Mouse (Mus musculus) forebrain, embryonic 11.5 days (tissue): Measurements from ENCODE around the gene Pde8a. TPM values are rescaled to one million over a fixed set of nuclear protein-coding genes. Genes with fewer than 3 reads are reported as not detected.

Experiments used
- ATAC-seq: fragments of 200-750 bp; cut with Nextera tagmentation; replicated peaks from 2 replicates; pipeline ENCODE4 v1.8.0; 2017; ENCODE audit warnings: moderate TSS enrichment; ENCODE audit not compliant: low FRiP score
- DNase-seq: peaks from one replicate; pipeline ENCODE4 v3.0.0-alpha.2; 2017; ENCODE audit warnings: low spot score
- H3K27ac ChIP-seq: fragments of 300-500 bp; sonication (generic); 2 replicates; pipeline ENCODE4 v1.5.1; 2014; ENCODE audit warnings: low read depth, low read length
- H3K27me3 ChIP-seq: fragments of 300-500 bp; sonication (generic); 2 replicates; pipeline ENCODE4 v1.6.1; 2014; ENCODE audit warnings: mild to moderate bottlenecking, low read length, mixed read lengths; ENCODE audit not compliant: control insufficient read depth, insufficient read depth
- H3K36me3 ChIP-seq: fragments of 300-500 bp; sonication (generic); 2 replicates; pipeline ENCODE4 v1.6.1; 2014; ENCODE audit warnings: mild to moderate bottlenecking, low read length, moderate library complexity, mixed read lengths; ENCODE audit not compliant: control insufficient read depth, insufficient read depth
- H3K4me1 ChIP-seq: fragments of 300-500 bp; sonication (generic); replicated peaks from 2 replicates; pipeline ENCODE4 v1.6.1; 2014; ENCODE audit warnings: low read length, mixed read lengths; ENCODE audit not compliant: control insufficient read depth, insufficient read depth
- H3K4me2 ChIP-seq: fragments of 300-500 bp; sonication (generic); 2 replicates; pipeline ENCODE4 v1.6.1; 2014; ENCODE audit warnings: low read depth, mild to moderate bottlenecking, low read length, moderate library complexity, mixed read lengths; ENCODE audit not compliant: severe bottlenecking
- H3K4me3 ChIP-seq: fragments of 300-500 bp; sonication (generic); 2 replicates; pipeline ENCODE4 v1.5.1; 2014; ENCODE audit warnings: low read depth, low read length
- H3K9ac ChIP-seq: fragments of 300-500 bp; sonication (generic); 2 replicates; pipeline ENCODE4 v1.6.1; 2014; ENCODE audit warnings: low read length
- H3K9me3 ChIP-seq: fragments of 300-500 bp; sonication (generic); 2 replicates; pipeline ENCODE4 v1.6.1; 2016; ENCODE audit warnings: low read length, mixed read lengths; ENCODE audit not compliant: control insufficient read depth
- WGBS: fragments of 180-500 bp; shearing (Covaris S2); extraction: QIAGEN DNeasy Blood & Tissue Kit; methylation state at CpG from one replicate; pipeline ENCODE4 v1.1.7; 2014; 5-methylcytosine and 5-hydroxymethylcytosine counted together
- polyA plus RNA-seq: library from polyadenylated mRNA; unstranded; fragments of >200 nt; fragmentation: Nextera tagmentation; extraction: Ambion mirVana; gene quantifications from 2 replicates; pipeline ENCODE4 v1.2.1, GENCODE M21; 2014

Gene Pde8a
- polyA plus RNA-seq, 1 experiment from 2014 or later, result 2.4 TPM

DNA sequence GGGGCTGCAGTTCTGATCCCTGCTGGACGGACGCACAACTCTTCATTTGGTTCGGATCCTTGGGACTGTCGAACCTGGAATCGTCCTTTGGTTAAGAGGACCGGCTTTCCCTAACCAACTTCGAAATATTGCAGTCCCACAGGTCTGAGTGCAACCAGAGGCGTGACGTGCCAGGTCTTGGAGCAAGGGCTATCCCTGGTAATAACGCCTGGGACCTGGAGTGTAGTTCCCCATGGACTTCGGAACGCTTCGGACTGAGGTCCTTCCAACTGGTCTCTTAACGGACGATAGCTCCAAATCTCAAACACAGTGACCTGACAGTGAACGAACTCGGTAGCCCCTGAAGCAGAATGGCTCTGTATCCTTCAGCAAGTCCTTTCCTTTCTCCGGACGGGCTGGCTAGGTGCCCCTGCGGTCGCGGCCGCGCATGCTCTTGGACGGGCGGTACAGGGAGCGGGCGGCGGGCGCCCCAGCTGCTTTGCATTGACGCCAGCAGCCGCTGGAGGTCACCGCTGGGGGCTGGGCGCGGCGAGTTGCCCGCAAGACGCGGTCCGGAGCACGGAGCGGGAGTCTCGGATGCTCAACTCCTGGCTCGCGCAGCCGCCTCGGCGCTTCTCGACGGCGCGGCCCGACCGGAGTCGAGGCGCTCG, 574 bp upstream of the Pde8a start:
- Histone ChIP-seq H3K4me2 (peak overlapping the region; percentile 63), H3K9me3 (no peaks in the 10 kb centered on the region), H3K27ac (peak overlapping the region; percentile 21; the same call in 1 of the 2 replicates), H3K4me1 (peaks cover 3% of the 10 kb centered on the region; the same call in 1 of the 2 replicates), H3K36me3 (no peaks in the 10 kb centered on the region), H3K27me3 (peaks cover 36% of the 10 kb centered on the region), H3K9ac (peak overlapping the region; percentile 35; the same call in 1 of the 2 replicates), H3K4me3 (peak overlapping the region; percentile 36)
- under 1% methylated on average over 56 of the region's 57 CpGs for WGBS
- ATAC-seq (peak; percentile 85), DNase-seq (peak; percentile 94)

GRCm38 (mm10) chr7:81214153-81214907, 934 bp downstream of the Pde8a start:
- Histone ChIP-seq H3K9me3 (no peaks in the 10 kb centered on the region), H3K4me2 (peak overlapping the region; percentile 63; the same call in 1 of the 2 replicates), H3K4me3 (peak overlapping the region; percentile 36), H3K4me1 (peaks cover 3% of the 10 kb centered on the region; the same call in 1 of the 2 replicates), H3K9ac (no peak overlapping the region), H3K27me3 (peaks cover 36% of the 10 kb centered on the region), H3K36me3 (no peaks in the 10 kb centered on the region), H3K27ac (no peak overlapping the region)
- no peak for ATAC-seq
- 4% methylated on average over 40 of the region's 40 CpGs for WGBS
- peak; percentile 43 for DNase-seq

GRCm38 (mm10) chr7:81215950-81216349, 2.6 kb downstream of the Pde8a start:
- WGBS, result 78% methylated on average over 1 of the region's 1 CpGs

DNA sequence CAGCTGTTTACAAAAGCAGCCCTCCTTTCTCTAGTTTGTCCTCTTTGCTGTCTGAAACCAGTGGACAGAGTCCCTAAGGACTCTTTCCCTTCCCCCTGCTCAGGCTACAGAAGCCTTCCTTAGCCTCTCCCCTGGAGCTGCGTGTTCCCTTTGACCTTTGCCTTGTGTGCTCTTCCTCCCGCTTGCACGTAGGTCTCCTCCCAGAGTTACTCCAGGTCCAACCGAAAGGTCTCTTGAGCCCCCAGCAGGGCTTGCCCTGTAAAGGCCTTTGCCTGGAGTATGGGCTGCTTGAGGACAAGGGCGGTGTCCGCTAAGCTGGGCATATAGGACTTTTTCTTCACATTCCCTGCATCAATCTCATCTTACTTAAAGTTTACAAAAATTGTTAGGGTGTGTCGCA, 5.9 kb downstream of the Pde8a start:
- DNase-seq (no peak), ATAC-seq (no peak)
- no peaks in the 10 kb centered on the region for H3K4me1 ChIP-seq
- no peak overlapping the region for H3K4me3 ChIP-seq
- H3K27me3 ChIP-seq, result peaks cover 9% of the 10 kb centered on the region
- no peaks in the 10 kb centered on the region for H3K9me3 ChIP-seq
- no peak overlapping the region for H3K9ac ChIP-seq
- no peak overlapping the region for H3K4me2 ChIP-seq
- no peaks in the 10 kb centered on the region for H3K36me3 ChIP-seq
- 60% methylated on average over 7 of the region's 7 CpGs for whole genome bisulfite sequencing
- H3K27ac ChIP-seq, result no peak overlapping the region

More at GRCm38 (mm10) chr7:81215950-81216349, 2.6 kb downstream of the Pde8a start:
- Histone ChIP-seq H3K4me2 (no peak overlapping the region), H3K27me3 (peaks cover 36% of the 10 kb centered on the region), H3K4me3 (no peak overlapping the region), H3K4me1 (peaks cover 3% of the 10 kb centered on the region; the same call in 1 of the 2 replicates), H3K9ac (no peak overlapping the region), H3K36me3 (no peaks in the 10 kb centered on the region), H3K27ac (no peak overlapping the region), H3K9me3 (no peaks in the 10 kb centered on the region)
- ATAC-seq, result no peak
- no peak for DNase-seq

- WGBS, result 86% methylated on average over 3 of the region's 3 CpGs
- no peaks in the 10 kb centered on the region for H3K4me1 ChIP-seq
- H3K27me3 ChIP-seq, result peaks cover under 1% of the 10 kb centered on the region
- H3K9me3 ChIP-seq, result no peaks in the 10 kb centered on the region
- no peak for ATAC-seq
- no peak for DNase-seq
- no peaks in the 10 kb centered on the region for H3K36me3 ChIP-seq
- no peak overlapping the region for H3K4me3 ChIP-seq
- no peak overlapping the region for H3K4me2 ChIP-seq
- H3K27ac ChIP-seq, result no peak overlapping the region
- H3K9ac ChIP-seq, result no peak overlapping the region
These were observed 7.0 kb downstream of the Pde8a start for GRCm38 (mm10) chr7:81220381-81220780.

- Histone ChIP-seq H3K4me3 (no peak overlapping the region), H3K9ac (no peak overlapping the region), H3K9me3 (no peaks in the 10 kb centered on the region), H3K36me3 (no peaks in the 10 kb centered on the region), H3K27me3 (no peaks in the 10 kb centered on the region), H3K27ac (no peak overlapping the region), H3K4me2 (no peak overlapping the region), H3K4me1 (no peaks in the 10 kb centered on the region)
- DNase-seq, result peak; percentile 24
- 88% methylated on average over 7 of the region's 7 CpGs for WGBS
- ATAC-seq, result no peak
These were observed 10.9 kb downstream of the Pde8a start for GRCm38 (mm10) chr7:81224260-81224659.

DNA sequence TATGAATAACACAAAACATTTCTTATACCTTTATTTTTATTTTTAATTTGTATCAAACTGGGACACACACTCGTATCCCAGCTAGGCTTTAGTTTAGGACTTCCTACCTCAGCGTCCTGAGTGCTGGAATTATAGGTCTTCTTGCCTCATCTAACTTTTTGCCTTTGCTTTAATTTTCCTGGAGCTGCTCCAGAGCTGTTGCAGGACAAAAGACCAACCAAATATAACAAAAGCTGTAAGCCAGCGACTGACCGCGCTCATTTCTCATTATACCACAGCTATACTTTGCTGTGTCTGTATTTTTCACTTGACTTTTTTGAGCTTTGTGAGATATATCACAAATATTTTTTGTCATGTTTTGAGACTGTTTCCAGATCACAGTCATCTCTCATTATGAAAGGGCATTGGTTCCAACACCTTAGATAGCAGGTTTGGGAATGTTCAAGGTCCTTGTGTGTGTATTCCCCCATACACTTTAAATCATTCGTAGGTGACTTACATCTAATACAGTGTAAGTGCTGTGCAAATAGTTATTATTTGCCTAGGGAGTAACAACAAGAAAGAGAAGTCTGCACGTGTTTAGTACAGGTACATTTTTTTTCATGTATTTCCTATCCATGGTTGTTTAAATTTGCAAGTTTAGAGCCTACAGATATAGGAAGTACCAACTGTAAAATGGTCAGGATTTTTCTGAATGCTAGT, 16.8 kb downstream of the Pde8a start:
- Histone ChIP-seq H3K9me3 (no peaks in the 10 kb centered on the region), H3K36me3 (no peaks in the 10 kb centered on the region), H3K4me1 (no peaks in the 10 kb centered on the region), H3K9ac (no peak overlapping the region), H3K4me2 (no peak overlapping the region), H3K4me3 (no peak overlapping the region), H3K27me3 (no peaks in the 10 kb centered on the region), H3K27ac (no peak overlapping the region)
- ATAC-seq (no peak), DNase-seq (no peak)
- WGBS, result 88% methylated on average over 7 of the region's 7 CpGs

GRCm38 (mm10) chr7:81232674-81233073, 19.3 kb downstream of the Pde8a start:
- H3K27ac ChIP-seq, result no peak overlapping the region
- H3K4me3 ChIP-seq, result no peak overlapping the region
- ATAC-seq, result no peak
- no peak for DNase-seq
- H3K4me2 ChIP-seq, result no peak overlapping the region
- H3K9ac ChIP-seq, result no peak overlapping the region
- H3K27me3 ChIP-seq, result no peaks in the 10 kb centered on the region
- no peaks in the 10 kb centered on the region for H3K36me3 ChIP-seq
- no peaks in the 10 kb centered on the region for H3K9me3 ChIP-seq
- H3K4me1 ChIP-seq, result no peaks in the 10 kb centered on the region
- 87% methylated on average over 2 of the region's 2 CpGs for WGBS
